Mouse (Mus musculus) ZHBTc4 (cell line): Measurements from ENCODE around the gene Fam166a.

Experiments
- DNase-seq: peaks from one replicate; pipeline ENCODE4 v3.0.0-alpha.2; 2011; ENCODE audit warnings: low read depth, low spot score

Gene Fam166a

GRCm38 (mm10) chr2:25218445-25218844 is at the start of gene Fam166a:
Fam166a (plus strand) TSS chr2:25218745.
- no peak for DNase-seq

GRCm38 (mm10) chr2:25169778-25170177 is 48.8 kb upstream of the Fam166a start:
- DNase-seq: no peak

- no peak for DNase-seq
These were observed 48.0 kb upstream of the Fam166a start for GRCm38 (mm10) chr2:25170326-25171100.

- DNase-seq: no peak
These were observed 47.3 kb upstream of the Fam166a start for GRCm38 (mm10) chr2:25171101-25171768.

- DNase-seq: no peak
These were observed 46.8 kb upstream of the Fam166a start for GRCm38 (mm10) chr2:25171769-25172153.

GRCm38 (mm10) chr2:25172629-25173028 is 45.9 kb upstream of the Fam166a start:
- no peak for DNase-seq

- no peak for DNase-seq
These were observed 44.7 kb upstream of the Fam166a start for GRCm38 (mm10) chr2:25173821-25174220.

GRCm38 (mm10) chr2:25174866-25175689 is 43.5 kb upstream of the Fam166a start:
- DNase-seq: no peak

- no peak for DNase-seq
These were observed 42.9 kb upstream of the Fam166a start for GRCm38 (mm10) chr2:25175690-25176078.

GRCm38 (mm10) chr2:25176573-25176972 is 42.0 kb upstream of the Fam166a start:
- no peak for DNase-seq

GRCm38 (mm10) chr2:25177076-25177475 is 41.5 kb upstream of the Fam166a start:
- no peak for DNase-seq

GRCm38 (mm10) chr2:25177685-25178084 is 40.9 kb upstream of the Fam166a start:
- DNase-seq: no peak

- no peak for DNase-seq
These were observed 40.1 kb upstream of the Fam166a start for GRCm38 (mm10) chr2:25178285-25178972.

- DNase-seq: no peak
These were observed 38.9 kb upstream of the Fam166a start for GRCm38 (mm10) chr2:25179566-25180217.

GRCm38 (mm10) chr2:25180478-25180903 is 38.1 kb upstream of the Fam166a start, which contains the start of gene Nrarp:
Nrarp (plus strand) TSS chr2:25180758.
- peak; percentile 97 for DNase-seq

- DNase-seq: peak; percentile 86
These were observed 37.3 kb upstream of the Fam166a start for GRCm38 (mm10) chr2:25180973-25181890.

- peak; percentile 51 for DNase-seq
These were observed 36.6 kb upstream of the Fam166a start for GRCm38 (mm10) chr2:25181891-25182397.

GRCm38 (mm10) chr2:25182664-25183063 is 35.9 kb upstream of the Fam166a start:
- no peak for DNase-seq

GRCm38 (mm10) chr2:25183336-25183735 is 35.2 kb upstream of the Fam166a start:
- DNase-seq: no peak

GRCm38 (mm10) chr2:25184496-25184895 is 34.0 kb upstream of the Fam166a start:
- no peak for DNase-seq
